Mouse (Mus musculus): Measurements from ENCODE around the gene Myom1. TPM values are rescaled to one million over a fixed set of nuclear protein-coding genes. Genes with fewer than 3 reads are reported as not detected.

Gene Myom1
- polyA plus RNA-seq, 1 experiment from 2014 or later = 1.3 TPM

GRCm38 (mm10) chr17:71004186-71004960 lies 1.9 kb downstream of the Myom1 start:
- Histone ChIP-seq H3K27ac (replicated peaks; ENCODE audit: low read depth, low read length) (no peak overlapping the region), H3K9ac (replicated peaks; ENCODE audit: low read length) (no peak overlapping the region), H3K9me3 (ENCODE audit: control insufficient read depth, low read length) (no peaks in the 10 kb centered on the region), H3K4me2 (ENCODE audit: low read length) (no peak overlapping the region), H3K36me3 (ENCODE audit: control insufficient read depth, insufficient read depth, low read length) (no peaks in the 10 kb centered on the region), H3K4me3 (replicated peaks; ENCODE audit: low read depth, low read length) (no peak overlapping the region), H3K4me1 (ENCODE audit: control insufficient read depth, insufficient read depth, low read length) (peaks cover 6% of the 10 kb centered on the region; the same call in 1 of the 2 replicates), H3K27me3 (ENCODE audit: control insufficient read depth, insufficient read depth, low read length) (no peaks in the 10 kb centered on the region)
- DNase-seq (no peak), ATAC-seq (ENCODE audit: low FRiP score, low TSS enrichment) (no peak)
- 90% methylated on average over 10 of the region's 10 CpGs for WGBS

GRCm38 (mm10) chr17:71006976-71007375 lies 4.5 kb downstream of the Myom1 start:
- H3K9me3 ChIP-seq (ENCODE audit: control insufficient read depth, low read length) = no peaks in the 10 kb centered on the region
- 80% methylated on average over 5 of the region's 5 CpGs for WGBS
- no peaks in the 10 kb centered on the region for H3K27me3 ChIP-seq (ENCODE audit: control insufficient read depth, insufficient read depth, low read length)
- no peak overlapping the region for H3K4me2 ChIP-seq (ENCODE audit: low read length)
- no peak overlapping the region for H3K4me3 ChIP-seq (replicated peaks; ENCODE audit: low read depth, low read length)
- ATAC-seq (ENCODE audit: low FRiP score, low TSS enrichment) (no peak), DNase-seq (no peak)
- H3K27ac ChIP-seq (replicated peaks; ENCODE audit: low read depth, low read length) = no peak overlapping the region
- H3K36me3 ChIP-seq (ENCODE audit: control insufficient read depth, insufficient read depth, low read length) = no peaks in the 10 kb centered on the region
- no peak overlapping the region for H3K9ac ChIP-seq (replicated peaks; ENCODE audit: low read length)
- peaks cover 6% of the 10 kb centered on the region; the same call in 1 of the 2 replicates for H3K4me1 ChIP-seq (ENCODE audit: control insufficient read depth, insufficient read depth, low read length)

GRCm38 (mm10) chr17:71008676-71009075 lies 6.2 kb downstream of the Myom1 start:
- Histone ChIP-seq H3K4me1 (ENCODE audit: control insufficient read depth, insufficient read depth, low read length) (no peaks in the 10 kb centered on the region), H3K4me3 (replicated peaks; ENCODE audit: low read depth, low read length) (no peak overlapping the region), H3K27ac (replicated peaks; ENCODE audit: low read depth, low read length) (no peak overlapping the region), H3K27me3 (ENCODE audit: control insufficient read depth, insufficient read depth, low read length) (no peaks in the 10 kb centered on the region), H3K36me3 (ENCODE audit: control insufficient read depth, insufficient read depth, low read length) (no peaks in the 10 kb centered on the region), H3K9me3 (ENCODE audit: control insufficient read depth, low read length) (no peaks in the 10 kb centered on the region), H3K9ac (replicated peaks; ENCODE audit: low read length) (no peak overlapping the region), H3K4me2 (ENCODE audit: low read length) (no peak overlapping the region)
- no peak for ATAC-seq (ENCODE audit: low FRiP score, low TSS enrichment)
- WGBS = 90% methylated on average over 3 of the region's 3 CpGs
- no peak for DNase-seq

- 73% methylated on average over 1 of the region's 1 CpGs for WGBS
- DNase-seq (no peak), ATAC-seq (ENCODE audit: low FRiP score, low TSS enrichment) (no peak)
- no peaks in the 10 kb centered on the region for H3K27me3 ChIP-seq (ENCODE audit: control insufficient read depth, insufficient read depth, low read length)
- no peaks in the 10 kb centered on the region for H3K4me1 ChIP-seq (ENCODE audit: control insufficient read depth, insufficient read depth, low read length)
- H3K4me2 ChIP-seq (ENCODE audit: low read length) = no peak overlapping the region
- no peak overlapping the region for H3K27ac ChIP-seq (replicated peaks; ENCODE audit: low read depth, low read length)
- H3K36me3 ChIP-seq (ENCODE audit: control insufficient read depth, insufficient read depth, low read length) = no peaks in the 10 kb centered on the region
- no peak overlapping the region for H3K9ac ChIP-seq (replicated peaks; ENCODE audit: low read length)
- no peaks in the 10 kb centered on the region for H3K9me3 ChIP-seq (ENCODE audit: control insufficient read depth, low read length)
- H3K4me3 ChIP-seq (replicated peaks; ENCODE audit: low read depth, low read length) = no peak overlapping the region
Observed at GRCm38 (mm10) chr17:71009751-71010150, 7.3 kb downstream of the Myom1 start.

- ATAC-seq (ENCODE audit: low FRiP score, low TSS enrichment) = no peak; the same call in 1 of the 2 replicates
- no peak for DNase-seq
- H3K4me1 ChIP-seq (ENCODE audit: control insufficient read depth, insufficient read depth, low read length) = no peaks in the 10 kb centered on the region
- no peak overlapping the region for H3K4me2 ChIP-seq (ENCODE audit: low read length)
- H3K4me3 ChIP-seq (replicated peaks; ENCODE audit: low read depth, low read length) = no peak overlapping the region
- H3K9ac ChIP-seq (replicated peaks; ENCODE audit: low read length) = no peak overlapping the region
- H3K9me3 ChIP-seq (ENCODE audit: control insufficient read depth, low read length) = no peaks in the 10 kb centered on the region
- no peaks in the 10 kb centered on the region for H3K36me3 ChIP-seq (ENCODE audit: control insufficient read depth, insufficient read depth, low read length)
- no peaks in the 10 kb centered on the region for H3K27me3 ChIP-seq (ENCODE audit: control insufficient read depth, insufficient read depth, low read length)
- WGBS = 61% methylated on average over 7 of the region's 7 CpGs
- no peak overlapping the region for H3K27ac ChIP-seq (replicated peaks; ENCODE audit: low read depth, low read length)
Observed at GRCm38 (mm10) chr17:71010646-71011242, 8.3 kb downstream of the Myom1 start.

GRCm38 (mm10) chr17:71011931-71012662 lies 9.7 kb downstream of the Myom1 start:
- ATAC-seq (ENCODE audit: low FRiP score, low TSS enrichment) = no peak
- WGBS = 87% methylated on average over 9 of the region's 9 CpGs

GRCm38 (mm10) chr17:71013105-71013504 lies 10.7 kb downstream of the Myom1 start:
- ATAC-seq (ENCODE audit: low FRiP score, low TSS enrichment) = no peak
- H3K4me1 ChIP-seq (ENCODE audit: control insufficient read depth, insufficient read depth, low read length) = no peaks in the 10 kb centered on the region
- no peaks in the 10 kb centered on the region for H3K36me3 ChIP-seq (ENCODE audit: control insufficient read depth, insufficient read depth, low read length)
- no peaks in the 10 kb centered on the region for H3K27me3 ChIP-seq (ENCODE audit: control insufficient read depth, insufficient read depth, low read length)
- 92% methylated on average over 6 of the region's 6 CpGs for WGBS
- no peak for DNase-seq
- no peak overlapping the region for H3K9ac ChIP-seq (replicated peaks; ENCODE audit: low read length)
- H3K4me3 ChIP-seq (replicated peaks; ENCODE audit: low read depth, low read length) = no peak overlapping the region
- no peak overlapping the region for H3K4me2 ChIP-seq (ENCODE audit: low read length)
- no peaks in the 10 kb centered on the region for H3K9me3 ChIP-seq (ENCODE audit: control insufficient read depth, low read length)
- no peak overlapping the region for H3K27ac ChIP-seq (replicated peaks; ENCODE audit: low read depth, low read length)

More at GRCm38 (mm10) chr17:71011931-71012662, 9.7 kb downstream of the Myom1 start:
- Histone ChIP-seq H3K4me3 (replicated peaks; ENCODE audit: low read depth, low read length) (no peak overlapping the region), H3K4me2 (ENCODE audit: low read length) (no peak overlapping the region), H3K27ac (replicated peaks; ENCODE audit: low read depth, low read length) (no peak overlapping the region), H3K27me3 (ENCODE audit: control insufficient read depth, insufficient read depth, low read length) (no peaks in the 10 kb centered on the region), H3K36me3 (ENCODE audit: control insufficient read depth, insufficient read depth, low read length) (no peaks in the 10 kb centered on the region), H3K9ac (replicated peaks; ENCODE audit: low read length) (no peak overlapping the region), H3K4me1 (ENCODE audit: control insufficient read depth, insufficient read depth, low read length) (no peaks in the 10 kb centered on the region), H3K9me3 (ENCODE audit: control insufficient read depth, low read length) (no peaks in the 10 kb centered on the region)
- DNase-seq = no peak

- Histone ChIP-seq H3K36me3 (ENCODE audit: control insufficient read depth, insufficient read depth, low read length) (no peaks in the 10 kb centered on the region), H3K27ac (replicated peaks; ENCODE audit: low read depth, low read length) (no peak overlapping the region), H3K9ac (replicated peaks; ENCODE audit: low read length) (no peak overlapping the region), H3K4me1 (ENCODE audit: control insufficient read depth, insufficient read depth, low read length) (no peaks in the 10 kb centered on the region), H3K27me3 (ENCODE audit: control insufficient read depth, insufficient read depth, low read length) (no peaks in the 10 kb centered on the region), H3K9me3 (ENCODE audit: control insufficient read depth, low read length) (no peaks in the 10 kb centered on the region), H3K4me2 (ENCODE audit: low read length) (no peak overlapping the region), H3K4me3 (replicated peaks; ENCODE audit: low read depth, low read length) (no peak overlapping the region)
- DNase-seq (no peak), ATAC-seq (ENCODE audit: low FRiP score, low TSS enrichment) (no peak)
- 55% methylated on average over 5 of the region's 5 CpGs for WGBS
Observed at GRCm38 (mm10) chr17:71014911-71015310, 12.5 kb downstream of the Myom1 start.
